Mouse (Mus musculus) intestine, embryonic 16.5 days (tissue): Measurements from ENCODE around the gene Lifr. TPM values are rescaled to one million over a fixed set of nuclear protein-coding genes. Genes with fewer than 3 reads are reported as not detected.

Experiments
- ATAC-seq: fragments of 200-750 bp; cut with Nextera tagmentation; 2 replicates; pipeline ENCODE4 v1.8.0; 2017; ENCODE audit warnings: moderate TSS enrichment, moderate library complexity
- H3K27ac ChIP-seq: fragments of 300-500 bp; sonication (generic); 2 replicates; pipeline ENCODE4 v1.5.1; 2014; ENCODE audit warnings: mild to moderate bottlenecking, low read length
- H3K27me3 ChIP-seq: fragments of 300-500 bp; sonication (generic); replicated peaks from 2 replicates; pipeline ENCODE4 v1.6.1; 2014; ENCODE audit warnings: low read length, control low read depth, mixed read lengths; ENCODE audit not compliant: control insufficient read depth, insufficient read depth
- H3K36me3 ChIP-seq: fragments of 300-500 bp; sonication (generic); 2 replicates; pipeline ENCODE4 v1.6.1; 2014; ENCODE audit warnings: low read length, control low read depth; ENCODE audit not compliant: control insufficient read depth, insufficient read depth
- H3K4me1 ChIP-seq: fragments of 300-500 bp; sonication (generic); 2 replicates; pipeline ENCODE4 v1.6.1; 2014; ENCODE audit warnings: low read length, control low read depth, mixed read lengths; ENCODE audit not compliant: control insufficient read depth, insufficient read depth
- H3K4me2 ChIP-seq: fragments of 300-500 bp; sonication (generic); 2 replicates; pipeline ENCODE4 v1.6.1; 2014; ENCODE audit warnings: low read depth, low read length, control low read depth
- H3K4me3 ChIP-seq: fragments of 300-500 bp; sonication (generic); 2 replicates; pipeline ENCODE4 v1.5.1; 2014; ENCODE audit warnings: mild to moderate bottlenecking, low read length
- H3K9ac ChIP-seq: fragments of 300-500 bp; sonication (generic); 2 replicates; pipeline ENCODE4 v1.6.1; 2014; ENCODE audit warnings: low read depth, low read length
- H3K9me3 ChIP-seq: fragments of 300-500 bp; sonication (generic); 2 replicates; pipeline ENCODE4 v1.6.1; 2016; ENCODE audit warnings: low read length, control low read depth; ENCODE audit not compliant: control insufficient read depth
- WGBS: fragments of 180-500 bp; shearing (Covaris S2); extraction: QIAGEN DNeasy Blood & Tissue Kit; methylation state at CpG from one replicate; pipeline ENCODE4 v1.1.7; 2014; 5-methylcytosine and 5-hydroxymethylcytosine counted together
- polyA plus RNA-seq: library from polyadenylated mRNA; unstranded; fragments of >200 nt; fragmentation: Nextera tagmentation; extraction: Ambion mirVana; gene quantifications from 2 replicates; pipeline ENCODE4 v1.2.1, GENCODE M21; 2015

Gene Lifr
- polyA plus RNA-seq, 1 experiment from 2014 or later, result 11.6 TPM

DNA sequence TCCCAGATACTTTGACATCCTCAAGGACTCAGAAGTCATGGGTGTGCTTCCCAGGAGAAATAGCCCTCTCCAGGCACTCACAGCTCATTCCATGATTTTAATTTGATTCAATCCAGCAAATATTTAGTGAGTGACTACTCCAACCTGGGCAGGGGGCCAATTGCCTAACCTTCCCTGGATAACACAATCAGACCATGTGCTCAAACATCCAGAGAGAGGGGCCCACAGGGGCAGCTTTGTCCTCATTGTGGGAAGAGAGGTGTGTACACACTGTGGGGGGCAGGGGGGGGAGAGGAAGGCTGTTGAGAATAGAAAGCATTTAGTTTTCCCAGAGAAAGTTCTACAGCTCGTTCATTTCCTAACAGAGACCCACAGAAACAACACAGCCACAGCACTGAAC is 123.3 kb downstream of the Lifr start:
- H3K9ac ChIP-seq, result no peak overlapping the region
- no peak overlapping the region for H3K27ac ChIP-seq
- peak; percentile 77 for ATAC-seq
- no peaks in the 10 kb centered on the region for H3K36me3 ChIP-seq
- H3K27me3 ChIP-seq, result no peaks in the 10 kb centered on the region
- 11% methylated on average over 1 of the region's 1 CpGs for WGBS
- peaks cover 7% of the 10 kb centered on the region; the same call in 1 of the 2 replicates for H3K4me1 ChIP-seq
- H3K4me3 ChIP-seq, result no peak overlapping the region
- H3K4me2 ChIP-seq, result no peak overlapping the region
- H3K9me3 ChIP-seq, result no peaks in the 10 kb centered on the region

DNA sequence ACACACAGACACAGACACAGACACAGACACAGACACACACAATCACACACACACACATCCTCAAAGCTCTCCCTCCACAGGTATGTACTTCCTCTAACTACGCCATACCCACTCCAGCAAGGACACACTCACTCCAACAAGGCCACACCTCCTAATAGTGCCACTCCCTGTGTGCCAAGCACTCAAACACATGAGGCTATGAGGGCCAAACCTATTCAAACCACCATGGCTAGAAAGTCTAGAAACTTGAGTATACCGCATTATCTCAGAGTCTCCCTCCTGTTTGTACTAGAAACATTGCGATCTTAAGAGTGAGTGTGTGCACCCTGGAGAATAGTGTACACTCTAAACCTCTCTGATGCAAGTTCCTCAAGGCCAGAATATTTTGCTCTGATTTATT is 125.4 kb downstream of the Lifr start:
- Histone ChIP-seq H3K27me3 (no peaks in the 10 kb centered on the region), H3K36me3 (no peaks in the 10 kb centered on the region), H3K4me3 (no peak overlapping the region), H3K27ac (no peak overlapping the region), H3K4me1 (peaks cover 7% of the 10 kb centered on the region; the same call in 1 of the 2 replicates), H3K9me3 (no peaks in the 10 kb centered on the region), H3K4me2 (no peak overlapping the region), H3K9ac (no peak overlapping the region)
- no peak for ATAC-seq
- WGBS, result 96% methylated on average over 3 of the region's 3 CpGs

DNA sequence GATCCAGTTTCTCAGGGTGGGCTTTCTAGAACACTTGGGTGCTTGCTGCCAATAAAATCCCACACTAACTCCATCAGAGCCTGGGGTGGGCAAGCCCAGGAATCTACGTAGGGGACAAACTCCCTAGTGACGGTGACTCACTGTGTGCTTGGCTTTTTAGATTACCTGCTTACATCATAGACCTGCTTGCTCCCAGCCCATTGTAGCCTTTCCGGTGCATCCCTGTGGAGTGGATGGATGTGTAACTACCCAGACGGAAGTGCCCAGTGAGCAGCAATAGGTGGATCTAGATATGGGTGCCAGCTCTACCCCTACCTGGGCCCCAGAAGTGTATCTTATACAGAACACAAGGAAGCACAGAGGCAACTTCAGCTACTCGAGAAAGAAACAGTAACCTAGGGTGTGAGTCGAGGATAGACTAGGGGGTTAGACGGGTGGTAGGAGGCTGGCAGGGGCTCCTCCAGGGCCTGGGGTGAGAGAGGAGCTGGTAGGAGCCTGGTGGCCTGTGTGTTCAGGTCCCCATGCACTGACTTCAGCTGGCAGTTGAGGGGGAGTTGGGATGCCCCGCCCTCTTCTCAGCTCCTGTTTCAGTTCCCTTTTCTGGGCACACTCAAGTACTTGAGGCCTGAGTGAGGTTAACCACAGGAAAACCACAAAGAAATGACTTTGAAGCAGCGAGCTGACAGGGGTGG is 126.3 kb downstream of the Lifr start:
- WGBS, result 83% methylated on average over 9 of the region's 9 CpGs
- Histone ChIP-seq H3K36me3 (no peaks in the 10 kb centered on the region), H3K9me3 (no peaks in the 10 kb centered on the region), H3K27ac (no peak overlapping the region), H3K4me1 (peaks cover 7% of the 10 kb centered on the region; the same call in 1 of the 2 replicates), H3K27me3 (no peaks in the 10 kb centered on the region), H3K4me3 (no peak overlapping the region), H3K4me2 (no peak overlapping the region), H3K9ac (no peak overlapping the region)
- ATAC-seq, result no peak

DNA sequence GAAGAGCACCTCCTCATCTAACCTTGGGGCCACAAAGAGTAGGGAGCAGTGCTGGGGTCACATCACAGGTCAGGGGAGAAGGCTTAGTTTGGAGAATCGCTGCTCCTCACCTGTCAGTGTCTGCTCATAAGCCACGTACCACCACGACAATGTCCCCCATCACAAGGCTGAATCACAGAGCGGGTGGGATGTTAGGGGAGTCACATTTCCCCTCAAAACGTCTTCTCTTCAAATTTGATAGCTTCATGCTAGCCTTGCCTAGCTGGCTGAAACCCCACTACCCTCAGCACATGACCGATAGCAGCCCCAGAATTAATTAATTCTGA is 126.8 kb downstream of the Lifr start:
- no peak overlapping the region for H3K4me2 ChIP-seq
- no peaks in the 10 kb centered on the region for H3K27me3 ChIP-seq
- H3K27ac ChIP-seq, result no peak overlapping the region
- no peaks in the 10 kb centered on the region for H3K36me3 ChIP-seq
- H3K4me1 ChIP-seq, result peaks cover 7% of the 10 kb centered on the region; the same call in 1 of the 2 replicates
- 90% methylated on average over 6 of the region's 6 CpGs for WGBS
- no peak overlapping the region for H3K4me3 ChIP-seq
- no peaks in the 10 kb centered on the region for H3K9me3 ChIP-seq
- no peak for ATAC-seq
- no peak overlapping the region for H3K9ac ChIP-seq

DNA sequence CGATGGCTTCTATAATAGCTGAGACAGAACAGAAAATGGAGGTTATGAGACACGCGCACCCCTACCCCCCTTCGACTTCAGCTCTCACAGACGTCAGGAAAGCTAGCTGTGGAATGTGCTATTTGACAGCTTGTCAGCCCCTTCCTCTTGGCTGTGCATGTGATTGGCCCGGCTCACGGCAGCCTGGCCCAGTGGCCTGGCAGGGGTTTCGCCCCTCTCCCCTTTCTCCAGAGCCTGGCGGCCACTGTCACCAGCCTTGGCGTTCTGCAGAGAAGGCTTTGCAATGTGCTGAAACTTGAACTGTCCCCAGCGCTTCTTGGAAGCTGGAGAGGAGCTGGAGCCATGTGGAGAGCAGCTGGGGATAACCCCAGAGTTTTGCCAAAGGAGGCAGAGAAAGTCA is 132.4 kb downstream of the Lifr start:
- H3K4me1 ChIP-seq, result no peaks in the 10 kb centered on the region
- WGBS, result 50% methylated on average over 11 of the region's 11 CpGs
- H3K36me3 ChIP-seq, result no peaks in the 10 kb centered on the region
- no peak overlapping the region for H3K4me2 ChIP-seq
- H3K4me3 ChIP-seq, result no peak overlapping the region
- H3K9me3 ChIP-seq, result no peaks in the 10 kb centered on the region
- H3K27ac ChIP-seq, result no peak overlapping the region
- no peaks in the 10 kb centered on the region for H3K27me3 ChIP-seq
- H3K9ac ChIP-seq, result no peak overlapping the region
- ATAC-seq, result no peak

DNA sequence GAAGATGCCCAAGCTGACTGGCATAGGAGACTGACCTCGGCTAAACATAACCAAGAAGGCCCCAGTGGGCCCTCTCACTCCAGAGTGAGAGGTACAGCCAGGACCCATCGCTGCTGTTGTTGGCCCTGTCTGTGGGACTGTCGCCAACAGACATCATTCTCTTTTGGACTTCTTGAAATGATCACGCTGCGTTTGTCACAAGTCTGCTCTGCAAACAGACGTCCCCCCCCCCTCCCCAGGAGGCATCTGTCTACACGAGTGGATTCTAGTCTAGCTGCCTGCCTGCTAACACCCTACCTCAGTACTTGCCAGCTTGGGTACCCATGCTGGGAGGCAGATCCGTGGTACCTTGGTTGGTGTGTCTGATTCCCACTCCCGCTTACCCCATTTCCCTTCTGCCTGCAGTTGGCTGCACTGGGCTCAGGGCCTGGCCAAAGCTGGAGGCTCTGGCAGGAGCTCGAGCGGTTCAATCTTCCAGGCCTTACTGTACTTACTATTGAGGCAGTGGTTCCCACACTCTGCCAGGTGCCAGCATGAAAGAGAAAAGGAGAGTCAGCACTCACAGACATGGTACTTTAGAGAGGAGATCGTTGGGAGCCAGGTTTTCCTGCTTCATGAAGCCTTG is 133.8 kb downstream of the Lifr start:
- no peaks in the 10 kb centered on the region for H3K36me3 ChIP-seq
- ATAC-seq, result no peak
- 68% methylated on average over 12 of the region's 12 CpGs for WGBS
- no peaks in the 10 kb centered on the region for H3K4me1 ChIP-seq
- H3K9ac ChIP-seq, result no peak overlapping the region
- no peaks in the 10 kb centered on the region for H3K9me3 ChIP-seq
- no peaks in the 10 kb centered on the region for H3K27me3 ChIP-seq
- no peak overlapping the region for H3K4me3 ChIP-seq
- no peak overlapping the region for H3K27ac ChIP-seq
- H3K4me2 ChIP-seq, result no peak overlapping the region

DNA sequence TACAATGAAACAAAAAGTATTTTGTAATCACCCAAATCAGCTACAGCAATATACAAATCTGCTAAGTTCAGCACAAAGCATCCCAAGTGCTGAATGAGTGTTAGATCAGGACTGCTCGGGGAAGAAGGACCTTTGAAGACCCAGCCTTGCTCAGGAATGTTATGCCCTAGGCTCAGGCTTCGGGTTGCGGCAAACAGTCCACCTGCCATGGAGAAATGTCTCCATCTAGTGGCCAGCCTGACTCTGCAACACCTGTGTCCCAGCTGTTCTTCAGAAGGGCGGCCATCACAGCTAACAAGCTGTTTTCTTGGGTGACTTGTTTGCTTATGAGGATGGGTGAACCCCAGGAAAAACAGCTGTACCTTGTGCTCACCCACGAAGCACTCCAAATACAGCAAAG is 135.8 kb downstream of the Lifr start:
- Histone ChIP-seq H3K9ac (no peak overlapping the region), H3K27me3 (no peaks in the 10 kb centered on the region), H3K9me3 (no peaks in the 10 kb centered on the region), H3K27ac (no peak overlapping the region), H3K4me2 (no peak overlapping the region), H3K4me3 (no peak overlapping the region), H3K4me1 (no peaks in the 10 kb centered on the region), H3K36me3 (no peaks in the 10 kb centered on the region)
- peak; percentile 90 for ATAC-seq
- 3% methylated on average over 5 of the region's 5 CpGs for WGBS

DNA sequence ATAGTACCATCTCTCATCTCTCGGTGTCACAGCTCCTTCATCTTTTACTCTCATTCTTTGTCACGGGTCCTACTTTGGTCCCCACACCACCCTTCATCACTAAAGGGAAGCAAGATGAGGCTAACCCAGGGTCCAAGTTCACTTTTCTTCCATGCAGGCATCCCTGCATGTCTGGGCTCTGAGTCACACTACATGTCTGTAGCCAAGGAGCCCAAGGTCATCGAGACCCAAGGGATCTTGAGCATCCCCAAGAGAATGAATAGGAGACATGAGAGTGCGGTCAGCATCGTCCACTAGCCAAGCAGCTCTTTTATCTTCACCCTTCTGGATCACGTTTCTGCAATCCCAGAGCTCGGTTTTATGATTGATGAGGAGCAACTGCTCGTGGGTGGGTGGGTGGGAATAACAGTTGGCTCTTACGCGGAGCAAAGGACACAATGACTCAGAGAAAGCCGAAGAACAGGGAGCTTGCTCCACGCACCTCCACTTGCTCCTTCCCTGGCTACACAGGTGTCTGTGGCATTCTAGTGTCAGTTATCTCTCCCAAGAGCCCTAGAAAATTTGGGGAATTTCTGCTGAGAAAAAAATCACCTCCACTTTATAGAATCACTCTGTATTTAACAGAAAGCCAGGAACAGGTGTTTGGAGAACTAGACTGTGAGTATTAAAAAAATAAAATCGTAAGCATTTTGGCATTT is 143.1 kb downstream of the Lifr start:
- Histone ChIP-seq H3K4me1 (no peaks in the 10 kb centered on the region), H3K4me3 (no peak overlapping the region), H3K9ac (no peak overlapping the region), H3K9me3 (no peaks in the 10 kb centered on the region), H3K27ac (no peak overlapping the region), H3K27me3 (no peaks in the 10 kb centered on the region), H3K4me2 (no peak overlapping the region), H3K36me3 (no peaks in the 10 kb centered on the region)
- ATAC-seq, result no peak
- 80% methylated on average over 13 of the region's 13 CpGs for WGBS

DNA sequence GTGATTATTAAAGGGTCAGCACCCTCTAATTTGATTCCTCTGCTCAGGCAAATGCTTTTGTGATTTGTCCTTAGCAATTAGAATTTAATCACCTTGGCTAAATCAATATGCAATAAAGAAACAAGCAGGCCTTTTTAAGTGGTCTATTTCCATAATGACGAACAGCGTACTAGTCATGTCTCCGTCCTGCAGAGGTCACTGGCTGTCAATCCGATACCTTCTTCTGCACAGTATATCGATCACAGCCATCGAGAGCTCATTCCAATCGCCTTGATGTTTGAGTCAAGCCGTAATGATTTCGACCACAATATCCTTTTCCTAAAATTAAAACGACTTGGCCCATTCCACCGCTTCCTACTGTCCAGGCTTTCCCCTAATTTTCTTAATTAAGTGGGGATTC is 149.5 kb downstream of the Lifr start:
- Histone ChIP-seq H3K27ac (no peak overlapping the region), H3K27me3 (no peaks in the 10 kb centered on the region), H3K4me1 (no peaks in the 10 kb centered on the region), H3K9me3 (no peaks in the 10 kb centered on the region), H3K4me2 (no peak overlapping the region), H3K36me3 (no peaks in the 10 kb centered on the region), H3K4me3 (no peak overlapping the region), H3K9ac (no peak overlapping the region)
- WGBS, result 89% methylated on average over 11 of the region's 11 CpGs
- no peak for ATAC-seq
